Mouse (Mus musculus) kidney, embryonic 16.5 days (tissue): ENCODE measurements around the gene Nfya. TPM values are rescaled to one million over a fixed set of nuclear protein-coding genes. Genes with fewer than 3 reads are reported as not detected.

Experiments
- ATAC-seq: fragments of 200-750 bp; cut with Nextera tagmentation; 2 replicates; pipeline ENCODE4 v1.8.0; 2017; ENCODE audit warnings: moderate TSS enrichment; ENCODE audit not compliant: low FRiP score, low TSS enrichment
- H3K27ac ChIP-seq: fragments of 300-500 bp; sonication (generic); 2 replicates; pipeline ENCODE4 v1.5.1; 2014; ENCODE audit warnings: low read length
- H3K27me3 ChIP-seq: fragments of 300-500 bp; sonication (generic); 2 replicates; pipeline ENCODE4 v1.6.1; 2014; ENCODE audit warnings: low read length, control low read depth, mixed read lengths; ENCODE audit not compliant: insufficient read depth
- H3K36me3 ChIP-seq: fragments of 300-500 bp; sonication (generic); 2 replicates; pipeline ENCODE4 v1.6.1; 2014; ENCODE audit warnings: low read length, control low read depth, mixed read lengths; ENCODE audit not compliant: insufficient read depth
- H3K4me1 ChIP-seq: fragments of 300-500 bp; sonication (generic); 2 replicates; pipeline ENCODE4 v1.6.1; 2014; ENCODE audit warnings: low read length, control low read depth, mixed read lengths; ENCODE audit not compliant: insufficient read depth
- H3K4me2 ChIP-seq: fragments of 300-500 bp; sonication (generic); replicated peaks from 2 replicates; pipeline ENCODE4 v1.6.1; 2014; ENCODE audit warnings: low read depth, low read length
- H3K4me3 ChIP-seq: fragments of 300-500 bp; sonication (generic); 2 replicates; pipeline ENCODE4 v1.5.1; 2014; ENCODE audit warnings: mild to moderate bottlenecking, low read length
- H3K9ac ChIP-seq: fragments of 300-500 bp; sonication (generic); replicated peaks from 2 replicates; pipeline ENCODE4 v1.6.1; 2014; ENCODE audit warnings: low read length
- H3K9me3 ChIP-seq: fragments of 300-500 bp; sonication (generic); 2 replicates; pipeline ENCODE4 v1.6.1; 2016; ENCODE audit warnings: low read length, control low read depth
- WGBS: fragments of 180-500 bp; shearing (Covaris S2); extraction: QIAGEN DNeasy Blood & Tissue Kit; methylation state at CpG from one replicate; pipeline ENCODE4 v1.1.7; 2014; 5-methylcytosine and 5-hydroxymethylcytosine counted together
- polyA plus RNA-seq: library from polyadenylated mRNA; unstranded; fragments of >200 nt; fragmentation: Nextera tagmentation; extraction: Ambion mirVana; gene quantifications from 2 replicates; pipeline ENCODE4 v1.2.1, GENCODE M21; 2015

Nfya gene
- polyA plus RNA-seq, 1 experiment from 2014 or later, result 16.6 TPM

DNA sequence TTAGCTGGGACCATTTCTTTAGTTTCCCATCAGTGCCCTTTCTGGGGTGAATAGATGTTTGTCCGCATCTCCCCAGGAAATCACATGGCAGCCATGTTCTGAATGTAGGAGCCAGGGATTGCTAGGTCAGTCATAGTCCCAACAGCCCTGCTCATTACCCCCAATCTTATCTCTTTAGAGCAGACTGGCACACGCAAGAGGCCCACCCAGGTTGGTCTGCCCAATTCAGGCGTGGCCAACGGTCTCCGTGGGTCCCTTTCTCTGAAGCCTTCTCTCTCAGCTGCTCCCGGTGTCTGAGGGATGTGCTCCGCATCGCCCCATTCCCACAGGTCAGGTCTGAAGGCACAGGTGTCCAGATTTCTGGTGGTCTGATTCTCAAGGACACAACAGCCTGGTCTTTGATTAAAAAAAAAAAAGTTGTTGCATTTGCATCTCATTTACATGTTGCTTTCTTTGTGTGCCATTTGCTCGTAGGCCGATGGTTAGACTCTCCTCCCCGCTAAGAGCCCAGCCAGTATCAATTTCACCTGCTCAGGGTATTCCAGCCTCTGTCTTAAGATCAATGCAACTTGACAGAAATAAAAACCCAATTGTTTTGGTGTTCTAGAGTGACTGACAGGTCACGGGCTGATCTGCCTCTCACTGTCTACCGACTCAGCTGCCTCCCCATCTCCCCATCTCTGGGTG lies 41.1 kb upstream of the Nfya start:
- H3K36me3 ChIP-seq, result no peaks in the 10 kb centered on the region
- H3K27me3 ChIP-seq, result no peaks in the 10 kb centered on the region
- peaks cover 5% of the 10 kb centered on the region; the same call in 1 of the 2 replicates for H3K4me1 ChIP-seq
- 77% methylated on average over 13 of the region's 13 CpGs for WGBS
- H3K4me2 ChIP-seq, result no peak overlapping the region
- H3K4me3 ChIP-seq, result no peak overlapping the region
- H3K9ac ChIP-seq, result no peak overlapping the region
- H3K9me3 ChIP-seq, result no peaks in the 10 kb centered on the region
- no peak overlapping the region for H3K27ac ChIP-seq
- ATAC-seq, result no peak

DNA sequence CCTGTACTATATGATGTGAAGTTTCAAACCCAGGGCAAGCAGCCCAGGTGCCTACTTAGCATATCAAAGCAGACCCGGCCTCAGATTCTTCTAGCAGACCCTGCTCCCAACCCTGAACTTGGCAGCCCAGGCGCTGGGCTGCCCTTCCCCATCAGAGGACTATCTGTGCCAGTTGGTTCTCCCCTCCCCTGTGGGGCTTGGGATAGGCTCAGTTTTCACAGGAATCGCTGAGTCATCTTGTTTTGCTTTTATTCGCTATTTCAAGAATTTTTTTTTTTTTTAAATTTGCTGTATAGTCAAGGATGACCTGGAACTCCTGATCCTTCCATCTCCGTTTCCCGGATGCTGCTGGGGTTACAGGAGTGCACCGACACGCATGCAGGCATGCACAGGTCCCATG lies 38.0 kb upstream of the Nfya start:
- Histone ChIP-seq H3K36me3 (no peaks in the 10 kb centered on the region), H3K9ac (no peak overlapping the region), H3K4me3 (no peak overlapping the region), H3K4me1 (peaks cover 12% of the 10 kb centered on the region), H3K9me3 (no peaks in the 10 kb centered on the region), H3K27me3 (no peaks in the 10 kb centered on the region), H3K27ac (no peak overlapping the region), H3K4me2 (no peak overlapping the region)
- no peak for ATAC-seq
- WGBS, result 67% methylated on average over 8 of the region's 8 CpGs

DNA sequence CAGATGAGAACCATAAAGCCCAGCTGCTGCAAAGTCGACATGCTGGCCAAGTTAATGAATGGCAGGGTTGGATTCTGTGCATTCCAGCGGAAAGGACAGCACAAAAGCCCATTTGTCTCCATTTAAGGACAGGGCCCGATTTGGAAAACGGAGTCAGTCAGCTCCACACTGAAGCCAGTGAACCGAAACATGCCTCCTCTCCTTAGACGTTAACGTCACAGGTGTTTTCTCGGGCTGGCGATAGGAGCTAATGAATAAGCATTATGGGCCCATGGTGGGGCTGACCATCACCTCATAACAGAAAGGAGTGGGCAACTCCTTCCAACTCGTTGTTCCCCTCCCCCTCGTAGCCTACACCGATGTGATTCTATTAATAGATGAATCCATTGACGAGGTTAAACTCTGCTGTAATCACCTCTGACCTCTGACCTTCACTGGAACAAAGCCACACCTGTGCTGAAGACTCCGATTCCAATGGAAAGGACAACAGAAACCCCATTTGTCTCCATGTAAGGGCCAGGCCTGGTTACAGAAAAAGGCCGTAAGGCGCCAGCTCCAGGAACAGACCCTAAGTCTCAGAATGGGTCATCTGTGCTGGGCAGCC lies 33.9 kb upstream of the Nfya start:
- Histone ChIP-seq H3K27me3 (no peaks in the 10 kb centered on the region), H3K9me3 (no peaks in the 10 kb centered on the region), H3K36me3 (no peaks in the 10 kb centered on the region), H3K4me2 (no peak overlapping the region), H3K27ac (peak overlapping the region; percentile 29; the same call in 1 of the 2 replicates), H3K9ac (no peak overlapping the region), H3K4me1 (peaks cover 10% of the 10 kb centered on the region), H3K4me3 (no peak overlapping the region)
- peak; percentile 65 for ATAC-seq
- 54% methylated on average over 16 of the region's 16 CpGs for WGBS

DNA sequence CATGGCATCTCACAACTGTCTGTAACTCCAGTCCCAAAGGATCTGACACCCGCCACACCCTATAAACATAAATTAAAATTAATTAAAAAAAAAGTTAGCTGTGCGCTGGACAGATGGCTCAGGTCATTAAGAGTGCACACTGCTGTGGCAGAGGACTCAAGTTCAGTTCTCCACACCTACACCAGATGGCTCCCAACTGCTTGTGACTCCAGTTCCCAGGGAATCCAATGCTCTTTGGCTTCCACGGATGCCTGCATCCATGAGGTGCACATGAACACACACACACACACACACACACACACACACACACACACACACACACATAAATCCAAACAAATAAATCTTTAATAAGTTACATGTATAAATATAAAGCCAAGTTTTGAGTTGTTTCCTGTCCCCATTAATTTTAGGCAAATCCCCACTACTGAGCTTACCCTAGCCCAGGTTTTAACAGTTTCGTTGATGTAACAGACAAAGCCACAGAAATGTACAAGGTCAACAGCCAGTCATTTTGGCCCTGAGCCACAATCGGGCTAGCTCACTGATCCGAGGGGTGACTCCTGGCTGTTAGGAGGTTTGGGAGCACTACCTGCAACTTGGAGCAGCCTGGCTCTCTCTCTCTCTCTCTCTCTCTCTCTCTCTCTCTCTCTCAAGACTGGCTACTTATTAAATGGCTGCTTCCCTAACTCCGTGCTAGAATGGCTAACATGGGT lies 33.2 kb upstream of the Nfya start:
- Histone ChIP-seq H3K4me1 (peaks cover 13% of the 10 kb centered on the region), H3K27ac (peak overlapping the region; percentile 29; the same call in 1 of the 2 replicates), H3K9me3 (no peaks in the 10 kb centered on the region), H3K4me3 (no peak overlapping the region), H3K36me3 (no peaks in the 10 kb centered on the region), H3K4me2 (no peak overlapping the region), H3K27me3 (no peaks in the 10 kb centered on the region), H3K9ac (no peak overlapping the region)
- ATAC-seq, result peak; percentile 66
- 39% methylated on average over 7 of the region's 7 CpGs for WGBS

DNA sequence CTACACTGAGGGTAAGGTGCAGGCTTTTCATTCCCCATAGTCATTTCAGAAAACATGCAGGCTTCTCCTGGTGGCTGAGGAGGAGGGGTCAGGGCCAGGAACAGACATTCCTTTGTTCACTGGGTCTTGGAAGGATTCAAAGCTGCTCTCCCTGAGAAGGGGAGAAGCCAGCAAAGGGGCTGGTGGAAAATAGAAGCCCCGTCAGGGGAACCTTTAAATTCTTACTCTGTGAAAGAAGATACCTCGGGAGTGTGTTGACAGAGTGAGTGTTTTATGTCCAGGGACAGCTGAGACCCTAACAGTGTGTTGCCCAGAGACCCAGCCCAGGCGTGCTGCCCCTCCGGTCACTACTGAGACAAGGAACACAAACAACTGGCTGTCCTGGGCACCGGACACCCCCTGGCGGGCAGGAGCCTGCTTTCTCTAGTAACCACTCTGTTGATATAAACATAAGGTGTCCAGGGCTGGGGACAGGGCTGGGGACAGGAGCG lies 27.8 kb upstream of the Nfya start:
- peak; percentile 91 for ATAC-seq
- H3K9ac ChIP-seq, result peak overlapping the region; percentile 36; the same call in 1 of the 2 replicates
- H3K4me1 ChIP-seq, result peaks cover 25% of the 10 kb centered on the region
- peak overlapping the region; percentile 94 for H3K27ac ChIP-seq
- H3K4me2 ChIP-seq, result 0 out of 2 replicates have a peak overlapping the region, but pooled peaks have one; percentile 9
- H3K4me3 ChIP-seq, result no peak overlapping the region
- WGBS, result 12% methylated on average over 7 of the region's 7 CpGs
- H3K36me3 ChIP-seq, result no peaks in the 10 kb centered on the region
- no peaks in the 10 kb centered on the region for H3K27me3 ChIP-seq
- no peaks in the 10 kb centered on the region for H3K9me3 ChIP-seq

DNA sequence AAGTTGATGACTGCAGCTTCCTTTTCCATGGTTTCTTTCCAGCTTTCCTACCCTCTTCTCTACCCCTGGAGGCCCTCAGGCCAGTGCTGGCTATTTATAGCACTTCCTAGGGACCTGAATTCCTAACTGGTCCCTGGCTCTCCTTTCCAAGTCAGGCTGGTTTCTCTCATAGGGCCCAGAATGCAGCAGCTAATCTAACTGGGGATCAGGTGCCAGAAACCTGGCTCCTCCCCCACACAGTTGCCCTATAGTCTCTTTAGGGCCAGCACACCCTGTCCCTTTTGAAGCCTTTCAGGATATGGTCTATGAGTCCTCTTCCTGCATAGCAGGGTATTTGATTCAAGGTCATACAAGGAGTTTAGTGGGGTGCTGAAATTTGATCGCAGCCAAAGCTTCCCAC lies 26.8 kb upstream of the Nfya start:
- peaks cover 24% of the 10 kb centered on the region for H3K4me1 ChIP-seq

DNA sequence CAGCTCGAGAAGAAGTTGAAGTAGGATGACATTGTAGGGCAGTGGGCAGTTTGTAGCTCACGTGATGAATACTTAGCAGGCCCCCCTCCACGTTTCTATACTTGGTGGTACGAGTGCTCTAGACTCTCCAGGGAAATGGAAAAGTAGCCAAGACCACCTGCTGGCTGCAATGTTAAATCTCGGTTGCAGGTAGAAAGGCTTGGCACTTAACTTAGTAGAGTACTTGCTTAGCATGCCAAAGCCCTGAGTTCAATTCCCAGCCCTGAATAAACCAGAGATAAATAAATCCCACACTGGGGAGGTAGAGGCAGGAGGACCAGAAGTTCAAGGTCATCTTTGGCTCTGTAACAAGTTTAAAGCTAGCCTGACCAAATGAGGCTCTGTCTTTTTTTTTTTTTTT lies 24.8 kb upstream of the Nfya start:
- Histone ChIP-seq H3K36me3 (no peaks in the 10 kb centered on the region), H3K4me1 (peaks cover 38% of the 10 kb centered on the region), H3K9ac (no peak overlapping the region), H3K4me2 (no peak overlapping the region), H3K4me3 (no peak overlapping the region), H3K9me3 (no peaks in the 10 kb centered on the region), H3K27me3 (no peaks in the 10 kb centered on the region), H3K27ac (no peak overlapping the region)
- no peak for ATAC-seq
- 79% methylated on average over 5 of the region's 5 CpGs for WGBS

More for the DNA sequence above, 26.8 kb upstream of the Nfya start:
- H3K9ac ChIP-seq, result no peak overlapping the region
- H3K4me3 ChIP-seq, result no peak overlapping the region
- no peaks in the 10 kb centered on the region for H3K27me3 ChIP-seq
- WGBS, result 29% methylated on average over 1 of the region's 1 CpGs
- peak; percentile 62 for ATAC-seq
- H3K36me3 ChIP-seq, result no peaks in the 10 kb centered on the region
- no peak overlapping the region for H3K4me2 ChIP-seq
- peak overlapping the region; percentile 94 for H3K27ac ChIP-seq
- H3K9me3 ChIP-seq, result no peaks in the 10 kb centered on the region

DNA sequence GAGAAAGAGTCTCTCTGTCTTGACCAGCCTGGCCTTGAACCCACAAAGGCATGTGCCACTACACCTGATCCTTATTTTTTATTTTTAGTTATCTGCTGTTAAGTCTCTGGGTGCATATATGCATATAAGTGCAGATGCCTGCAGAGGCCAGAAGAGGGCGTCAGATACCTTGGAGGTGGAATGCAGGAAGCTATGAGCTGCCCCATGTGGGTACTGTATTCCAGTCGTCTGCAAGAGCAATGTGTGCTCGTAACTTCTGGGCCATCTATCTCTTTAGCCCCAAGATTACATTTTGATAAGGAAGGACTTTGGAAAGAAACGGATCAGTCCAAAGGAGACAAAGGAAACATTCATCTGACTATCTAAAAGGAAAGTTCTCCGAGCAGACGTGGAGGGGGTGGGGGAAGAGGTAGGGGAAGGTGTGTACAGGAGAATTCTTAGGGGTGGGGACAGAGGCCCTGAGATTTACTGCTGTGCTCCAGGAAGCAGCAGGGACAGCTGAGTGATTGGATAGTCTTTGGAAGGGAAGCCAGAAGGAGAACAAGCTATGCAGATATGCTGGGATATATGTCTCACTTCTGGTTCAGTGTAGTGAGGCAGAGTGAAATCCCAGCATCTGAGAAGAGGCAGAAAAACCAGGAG lies 24.1 kb upstream of the Nfya start:
- ATAC-seq, result no peak
- Histone ChIP-seq H3K27me3 (no peaks in the 10 kb centered on the region), H3K9me3 (no peaks in the 10 kb centered on the region), H3K27ac (no peak overlapping the region), H3K4me3 (no peak overlapping the region), H3K9ac (no peak overlapping the region), H3K36me3 (no peaks in the 10 kb centered on the region), H3K4me2 (no peak overlapping the region), H3K4me1 (peaks cover 41% of the 10 kb centered on the region)
- 60% methylated on average over 6 of the region's 6 CpGs for WGBS

DNA sequence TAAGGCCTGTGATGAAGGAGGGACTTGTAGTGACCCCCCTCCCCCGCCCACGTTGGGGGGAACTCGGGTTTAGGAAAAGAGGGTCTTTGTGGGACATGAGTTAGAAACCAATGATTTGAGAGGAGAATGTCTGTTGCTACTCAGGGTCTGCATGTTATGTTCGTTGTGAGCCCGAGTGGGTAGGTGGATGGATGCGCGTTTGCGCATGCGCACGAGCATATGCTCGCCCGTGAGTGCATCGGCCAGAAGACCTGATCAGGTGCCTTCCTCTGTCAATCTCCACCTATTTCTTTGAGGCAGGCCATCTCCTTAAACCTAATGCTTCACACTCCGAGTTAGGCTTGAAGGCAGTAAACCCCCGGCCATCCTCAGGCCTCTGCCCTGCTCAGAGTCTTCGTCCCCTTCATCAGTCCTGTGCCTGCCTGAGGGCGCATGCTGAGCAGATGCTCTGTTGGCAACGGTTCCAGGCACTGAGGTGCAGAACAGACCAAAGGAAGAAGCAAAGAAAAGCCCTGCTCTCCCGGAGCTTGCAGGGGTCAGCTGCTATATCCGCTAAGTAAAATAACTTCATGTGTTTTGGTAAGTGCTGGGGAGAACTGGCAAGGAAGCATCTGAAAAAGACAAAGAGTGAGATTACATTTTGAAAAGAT lies 23.4 kb upstream of the Nfya start:
- no peak overlapping the region for H3K9ac ChIP-seq
- no peaks in the 10 kb centered on the region for H3K27me3 ChIP-seq
- no peaks in the 10 kb centered on the region for H3K9me3 ChIP-seq
- no peak overlapping the region for H3K4me3 ChIP-seq
- H3K27ac ChIP-seq, result no peak overlapping the region
- no peaks in the 10 kb centered on the region for H3K36me3 ChIP-seq
- no peak for ATAC-seq
- H3K4me1 ChIP-seq, result peaks cover 47% of the 10 kb centered on the region
- 87% methylated on average over 20 of the region's 20 CpGs for WGBS
- no peak overlapping the region for H3K4me2 ChIP-seq
